Mouse (Mus musculus) megakaryocyte, embryonic 14.5 days (primary cell): ENCODE measurements around the gene Polk. TPM values are rescaled to one million over a fixed set of nuclear protein-coding genes. Genes with fewer than 3 reads are reported as not detected.

ENCODE experiments used
- H3K27me3 ChIP-seq: replicated peaks from 2 replicates; pipeline ENCODE3; 2012; ENCODE audit warnings: inconsistent platforms
- H3K36me3 ChIP-seq: replicated peaks from 2 replicates; pipeline ENCODE3; 2012; ENCODE audit warnings: low read length, inconsistent platforms, mixed read lengths
- H3K4me1 ChIP-seq: 2 replicates; pipeline ENCODE4 v1.6.1; 2012; ENCODE audit warnings: inconsistent platforms
- H3K4me3 ChIP-seq: replicated peaks from 2 replicates; pipeline ENCODE3; 2012; ENCODE audit warnings: moderate library complexity, mild to moderate bottlenecking, inconsistent platforms
- H3K9me3 ChIP-seq: 2 replicates; pipeline ENCODE4 v1.6.1; 2012; ENCODE audit warnings: inconsistent platforms
- FLI1 ChIP-seq: IDR thresholded peaks from 2 replicates; pipeline ENCODE4 v1.6.1; 2012; ENCODE audit warnings: low read length, inconsistent platforms, mixed read lengths
- GATA1 ChIP-seq: IDR thresholded peaks from 3 replicates; pipeline ENCODE4 v1.6.1; 2012; ENCODE audit warnings: mixed read lengths, low read length, inconsistent platforms, borderline replicate concordance
- polyA plus RNA-seq: library from polyadenylated mRNA; stranded (reverse); fragments of >175 nt; gene quantifications from 2 replicates; pipeline ENCODE4 v1.2.3, GENCODE M21; 2012; ENCODE audit warnings: low replicate concordance; ENCODE audit not compliant: insufficient read depth

The Polk gene
- polyA plus RNA-seq, 1 experiment = 0.57 TPM

DNA sequence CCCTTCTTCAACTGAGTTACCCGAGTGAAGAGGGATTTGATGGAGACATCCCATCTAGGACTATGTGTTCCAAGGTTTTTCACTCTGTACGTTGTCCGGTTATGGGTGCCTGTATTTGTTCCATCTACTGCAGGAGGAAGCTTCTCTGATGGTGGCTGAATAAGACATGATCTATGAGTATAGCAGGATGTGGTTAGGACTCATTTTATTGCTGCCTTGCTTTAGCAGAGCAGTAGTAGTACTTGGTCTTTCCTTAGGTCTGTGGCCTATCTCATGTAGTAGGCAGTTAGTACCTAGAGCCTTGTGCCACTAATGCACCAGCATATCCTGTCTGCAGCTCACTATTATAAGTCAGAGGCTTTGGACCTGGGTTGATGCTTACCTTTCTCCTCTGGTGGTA lies 12.7 kb upstream of the Polk start:
- peaks cover 56% of the 10 kb centered on the region for H3K36me3 ChIP-seq
- H3K4me3 ChIP-seq = no peak overlapping the region
- H3K9me3 ChIP-seq = no peaks in the 10 kb centered on the region
- peaks cover 27% of the 10 kb centered on the region for H3K4me1 ChIP-seq
- no peak for TF ChIP-seq GATA1
- no peak for TF ChIP-seq FLI1
- H3K27me3 ChIP-seq = no peaks in the 10 kb centered on the region

DNA sequence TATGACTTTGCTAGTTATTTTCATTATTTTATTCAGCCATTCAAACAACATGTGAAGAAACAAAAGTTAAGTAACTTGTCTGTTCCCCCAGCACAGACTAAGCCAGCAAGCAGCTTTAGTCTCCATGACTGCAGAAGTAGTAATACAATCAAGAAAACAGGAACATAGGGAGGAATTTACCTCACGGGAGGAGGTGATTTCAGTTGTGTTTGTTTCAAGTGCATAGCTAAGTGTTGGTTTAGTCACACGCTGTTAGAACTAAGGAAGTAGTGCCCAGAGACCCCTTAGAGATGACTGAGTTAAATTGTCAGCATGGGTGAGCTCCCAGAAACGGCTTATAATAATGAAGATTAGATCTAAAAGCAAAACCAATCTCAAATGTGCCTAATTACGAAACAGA lies 5.6 kb upstream of the Polk start:
- peaks cover 27% of the 10 kb centered on the region for H3K36me3 ChIP-seq
- H3K27me3 ChIP-seq = no peaks in the 10 kb centered on the region
- H3K4me1 ChIP-seq = peaks cover 20% of the 10 kb centered on the region; the same call in 1 of the 2 replicates
- TF ChIP-seq GATA1 (no peak), FLI1 (no peak)
- H3K4me3 ChIP-seq = no peak overlapping the region
- H3K9me3 ChIP-seq = no peaks in the 10 kb centered on the region

DNA sequence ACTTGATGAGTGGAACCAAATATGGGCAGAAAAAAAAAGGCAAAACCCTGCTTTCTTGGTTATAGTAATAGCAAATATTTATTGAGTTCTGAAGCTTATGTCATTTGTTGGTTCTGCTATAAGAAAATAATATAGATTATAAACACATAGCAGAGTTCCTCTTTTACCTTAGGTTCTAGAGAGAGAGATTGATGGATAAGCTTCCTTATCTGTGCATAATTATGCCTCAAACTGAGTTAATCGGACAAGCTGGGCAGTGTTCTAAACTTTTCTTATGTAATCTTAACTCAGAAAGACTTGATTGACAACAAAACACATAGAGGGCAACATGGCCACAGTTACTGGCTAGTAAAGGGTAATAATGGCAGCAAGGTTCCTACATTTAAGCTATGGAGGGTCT lies 4.9 kb upstream of the Polk start:
- Histone ChIP-seq H3K36me3 (peaks cover 24% of the 10 kb centered on the region), H3K27me3 (no peaks in the 10 kb centered on the region), H3K4me3 (no peak overlapping the region), H3K4me1 (peaks cover 20% of the 10 kb centered on the region; the same call in 1 of the 2 replicates), H3K9me3 (no peaks in the 10 kb centered on the region)
- TF ChIP-seq FLI1 (no peak), GATA1 (no peak)

DNA sequence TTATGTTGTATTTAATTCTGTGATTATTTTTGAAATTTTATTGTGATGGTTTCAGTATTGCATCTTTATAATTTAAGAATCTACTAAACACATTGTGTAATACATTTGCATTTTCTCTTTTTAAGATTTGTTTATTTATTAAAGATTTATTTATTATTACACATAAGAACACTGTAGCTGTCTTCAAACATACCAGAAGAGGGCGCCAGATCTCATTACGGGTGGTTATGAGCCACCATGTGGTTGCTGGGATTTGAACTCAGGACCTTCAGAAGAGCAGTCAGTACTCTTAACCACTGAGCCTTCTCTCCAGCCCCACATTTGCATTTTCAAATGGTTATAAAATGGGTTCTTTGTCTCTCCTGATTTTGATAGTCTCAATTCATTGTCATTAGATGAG lies 2.1 kb upstream of the Polk start:
- Histone ChIP-seq H3K4me1 (peaks cover 23% of the 10 kb centered on the region), H3K4me3 (no peak overlapping the region), H3K27me3 (no peaks in the 10 kb centered on the region), H3K9me3 (no peaks in the 10 kb centered on the region), H3K36me3 (peaks cover 10% of the 10 kb centered on the region)
- no peak for TF ChIP-seq FLI1
- TF ChIP-seq GATA1 = no peak

DNA sequence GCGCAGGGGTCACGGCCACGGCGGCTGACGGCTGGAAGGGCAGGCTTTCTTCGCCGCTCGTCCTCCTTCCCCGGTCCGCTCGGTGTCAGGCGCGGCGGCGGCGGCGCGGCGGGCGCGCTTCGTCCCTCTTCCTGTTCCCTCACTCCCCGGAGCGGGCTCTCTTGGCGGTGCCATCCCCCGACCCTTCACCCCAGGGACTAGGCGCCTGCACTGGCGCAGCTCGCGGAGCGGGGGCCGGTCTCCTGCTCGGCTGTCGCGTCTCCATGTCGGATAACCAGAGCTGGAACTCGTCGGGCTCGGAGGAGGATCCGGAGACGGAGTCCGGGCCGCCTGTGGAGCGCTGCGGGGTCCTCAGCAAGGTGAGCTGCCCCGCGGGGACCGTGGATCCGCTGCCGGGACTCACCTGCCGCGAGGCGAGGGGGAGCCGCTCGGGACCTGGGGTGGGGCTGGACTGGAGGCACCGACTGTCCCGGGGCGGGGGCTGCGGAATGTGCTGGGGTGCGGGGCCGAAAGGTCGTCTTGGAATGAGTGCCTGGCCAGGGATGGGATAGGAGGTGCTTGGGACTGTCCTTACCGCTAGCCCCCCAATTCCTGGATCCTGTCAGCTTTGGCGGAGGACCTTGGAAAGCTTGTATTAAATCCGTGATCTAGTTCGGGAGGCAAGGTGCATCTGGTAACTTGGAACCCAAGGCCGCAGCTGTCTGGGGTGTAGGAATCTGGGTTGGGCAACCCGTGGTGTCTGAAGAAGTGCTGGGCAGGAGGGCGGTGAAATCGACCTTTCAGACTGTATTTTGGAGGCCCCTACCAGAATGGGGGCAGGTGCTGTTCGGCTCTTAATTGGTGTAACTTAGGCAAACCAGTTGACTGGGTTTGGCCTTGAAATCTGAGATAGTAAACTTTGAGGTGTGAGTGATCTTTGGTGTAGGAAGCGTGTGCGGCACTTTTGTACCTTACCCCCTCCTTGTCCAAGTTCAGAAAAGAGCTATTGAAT lies 817 bp upstream of the Polk start:
- Histone ChIP-seq H3K9me3 (no peaks in the 10 kb centered on the region), H3K4me3 (peak overlapping the region; percentile 99), H3K27me3 (no peaks in the 10 kb centered on the region), H3K4me1 (peaks cover 25% of the 10 kb centered on the region), H3K36me3 (peaks cover 6% of the 10 kb centered on the region)
- TF ChIP-seq FLI1 = no peak
- TF ChIP-seq GATA1 = no peak

DNA sequence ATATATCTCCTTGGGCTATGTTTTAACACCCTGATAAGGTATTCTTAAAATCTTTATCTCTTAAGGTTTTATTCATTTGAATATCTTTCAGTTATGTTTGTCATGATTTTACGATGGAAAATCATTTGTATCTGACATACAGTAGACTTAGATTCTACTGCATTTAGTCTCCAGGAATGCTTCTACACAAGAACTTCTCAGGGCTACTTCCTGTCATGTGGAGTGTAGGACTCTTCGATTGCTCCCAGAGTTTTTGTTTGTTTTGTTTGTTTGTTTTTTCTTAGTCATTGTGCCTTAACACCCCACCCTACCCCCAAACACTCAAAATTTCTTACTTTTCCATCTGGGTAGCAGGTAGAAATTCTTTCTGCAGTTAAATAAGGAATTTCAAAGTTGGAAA lies 998 bp downstream of the Polk start:
- Histone ChIP-seq H3K36me3 (peaks cover 6% of the 10 kb centered on the region), H3K9me3 (no peaks in the 10 kb centered on the region), H3K4me3 (peak overlapping the region; percentile 99), H3K27me3 (no peaks in the 10 kb centered on the region), H3K4me1 (peaks cover 30% of the 10 kb centered on the region)
- TF ChIP-seq GATA1 (no peak), FLI1 (no peak)

DNA sequence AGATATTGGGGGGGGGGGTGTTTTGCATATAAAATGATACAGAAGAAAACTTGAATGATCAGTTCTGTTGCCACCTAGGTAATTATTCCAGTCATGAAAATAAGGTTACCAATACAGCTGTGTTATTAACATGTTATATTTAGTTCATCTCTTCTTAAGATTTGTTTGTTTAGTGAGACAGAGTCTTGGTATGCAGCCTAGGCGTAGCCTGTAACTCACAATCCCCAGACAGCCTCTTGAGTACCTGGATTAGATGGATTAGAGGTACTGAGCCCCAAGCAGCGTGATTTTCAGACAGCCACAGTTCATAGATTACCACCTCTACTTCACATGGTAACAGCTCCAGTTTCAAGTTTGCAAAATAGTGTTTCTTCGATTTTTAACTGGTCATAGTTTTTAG lies 4.3 kb downstream of the Polk start:
- Histone ChIP-seq H3K4me3 (no peak overlapping the region), H3K9me3 (no peaks in the 10 kb centered on the region), H3K27me3 (no peaks in the 10 kb centered on the region)

DNA sequence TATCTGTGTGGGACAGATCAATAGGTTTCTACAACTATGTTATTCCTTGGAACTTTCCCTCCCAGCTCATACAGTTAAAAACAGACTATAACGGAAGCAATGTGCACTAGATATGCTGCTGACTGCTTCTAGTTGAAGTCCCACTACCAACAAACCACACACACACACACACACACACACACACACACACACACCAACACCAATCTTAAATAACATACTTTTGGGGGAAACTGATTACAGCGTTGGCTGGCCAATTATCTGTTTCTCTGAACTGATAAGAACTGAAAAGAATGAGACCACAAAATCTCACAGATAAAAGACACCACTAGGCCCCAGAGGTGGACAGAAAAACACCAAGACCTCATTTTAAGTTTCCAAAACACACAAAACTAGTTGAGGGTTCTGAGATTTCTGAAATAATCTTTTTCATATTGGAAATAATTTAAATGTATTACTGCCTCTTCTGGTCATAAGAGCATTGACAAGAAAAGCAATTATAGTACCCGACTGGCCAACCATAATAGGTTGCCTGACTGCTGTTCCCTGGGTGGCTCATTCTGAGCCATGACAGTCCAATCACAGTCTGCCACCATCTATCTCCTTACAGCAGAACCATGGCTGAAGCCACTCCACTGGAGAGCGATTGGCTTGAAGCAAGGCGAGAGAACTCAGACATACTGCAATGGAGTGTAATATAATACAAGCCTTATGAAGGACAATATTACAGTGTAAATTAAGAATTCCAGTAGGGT lies 5.4 kb downstream of the Polk start:
- no peaks in the 10 kb centered on the region for H3K9me3 ChIP-seq
- H3K4me1 ChIP-seq = peaks cover 46% of the 10 kb centered on the region
- peaks cover 6% of the 10 kb centered on the region for H3K36me3 ChIP-seq
- TF ChIP-seq FLI1 (no peak), GATA1 (no peak)
- no peak overlapping the region for H3K4me3 ChIP-seq
- H3K27me3 ChIP-seq = no peaks in the 10 kb centered on the region

More for the DNA sequence above, 4.3 kb downstream of the Polk start:
- Histone ChIP-seq H3K36me3 (peaks cover 3% of the 10 kb centered on the region), H3K4me1 (peaks cover 38% of the 10 kb centered on the region)
- TF ChIP-seq GATA1 = no peak
- no peak for TF ChIP-seq FLI1

DNA sequence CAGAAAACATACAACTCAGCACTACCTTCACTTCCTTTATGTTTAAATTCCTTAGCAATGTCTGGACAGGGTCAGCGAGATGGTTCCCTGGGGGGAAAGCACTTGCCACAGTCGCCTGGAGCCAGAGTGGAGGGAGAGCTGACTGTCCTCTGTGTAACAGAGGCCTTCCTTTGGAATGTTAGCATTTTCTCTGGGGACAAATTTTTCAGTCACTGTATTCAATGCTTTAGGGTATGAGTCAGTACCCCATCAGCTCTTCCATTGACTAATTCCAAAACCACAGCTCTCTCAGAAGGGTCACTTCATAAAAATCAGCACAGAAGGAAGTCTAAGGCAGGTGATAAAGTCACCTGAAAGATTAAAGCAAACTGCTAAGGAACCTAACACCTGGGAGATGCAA lies 8.6 kb downstream of the Polk start:
- no peaks in the 10 kb centered on the region for H3K27me3 ChIP-seq
- no peak for TF ChIP-seq FLI1
- TF ChIP-seq GATA1 = no peak
- H3K9me3 ChIP-seq = peaks cover 10% of the 10 kb centered on the region; the same call in 1 of the 2 replicates
- peaks cover 30% of the 10 kb centered on the region for H3K36me3 ChIP-seq
- H3K4me3 ChIP-seq = no peak overlapping the region
- H3K4me1 ChIP-seq = peaks cover 53% of the 10 kb centered on the region
